Mouse (Mus musculus): ENCODE results near the gene Vti1a. TPM values are rescaled to one million over a fixed set of nuclear protein-coding genes. Genes with fewer than 3 reads are reported as not detected.

Gene Vti1a
- polyA plus RNA-seq, 1 experiment from 2014 or later = 26.4 TPM

DNA sequence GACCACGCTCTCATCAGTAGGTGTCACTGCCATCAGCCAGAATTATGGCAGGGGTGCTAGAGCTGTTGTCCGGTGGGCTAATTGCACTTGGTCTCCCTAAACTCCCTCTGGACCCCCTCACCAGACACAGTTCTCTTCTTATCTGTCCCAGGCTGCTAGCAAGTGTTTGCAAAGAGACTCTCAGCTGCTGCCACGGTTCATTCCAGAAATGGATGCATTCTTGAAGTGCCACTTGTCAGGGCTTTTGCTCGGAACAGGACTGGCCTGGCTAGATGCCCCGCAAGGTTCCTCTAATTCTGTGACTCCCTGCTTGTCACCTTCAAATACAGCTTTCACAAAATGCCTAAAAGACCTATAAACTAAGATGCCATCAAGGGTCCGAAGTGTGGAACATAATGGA lies 280.7 kb downstream of the Vti1a start:
- ATAC-seq (replicated peaks; ENCODE audit: low FRiP score) (no peak), DNase-seq (ENCODE audit: low spot score) (no peak)
- H3K9me3 ChIP-seq (ENCODE audit: control insufficient read depth, low read length) = no peaks in the 10 kb centered on the region
- no peak overlapping the region; the same call in 1 of the 2 replicates for H3K9ac ChIP-seq (ENCODE audit: low read depth, low read length)
- H3K36me3 ChIP-seq (ENCODE audit: control insufficient read depth, insufficient read depth, low read length) = no peaks in the 10 kb centered on the region
- H3K4me3 ChIP-seq (ENCODE audit: low read depth, low read length) = no peak overlapping the region
- WGBS = 59% methylated on average over 6 of the region's 6 CpGs
- peaks cover 30% of the 10 kb centered on the region for H3K4me1 ChIP-seq (replicated peaks; ENCODE audit: control insufficient read depth, insufficient read depth, low read length)
- no peak overlapping the region for H3K4me2 ChIP-seq
- no peaks in the 10 kb centered on the region for H3K27me3 ChIP-seq (replicated peaks; ENCODE audit: control insufficient read depth, insufficient read depth, low read length)
- H3K27ac ChIP-seq (ENCODE audit: low read depth, low read length) = peak overlapping the region; percentile 47

DNA sequence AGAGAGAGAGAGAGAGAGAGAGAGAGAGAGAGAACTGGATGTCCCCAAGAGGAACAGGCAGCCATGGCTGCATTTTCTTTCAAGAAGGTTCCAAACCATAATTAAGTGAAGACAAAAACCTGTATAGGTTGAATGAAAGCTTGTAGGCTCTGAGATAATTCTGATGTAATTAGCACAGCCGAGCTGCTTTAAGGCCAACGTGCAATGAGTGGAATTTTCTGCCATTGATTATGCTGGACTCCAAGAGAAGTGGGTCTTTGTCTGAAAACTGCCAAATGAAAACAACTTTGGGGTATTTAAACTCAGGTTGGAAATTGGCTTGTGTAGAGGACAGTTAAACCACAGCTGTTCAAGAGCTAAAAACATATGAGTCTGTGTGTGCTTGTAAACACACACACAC lies 281.2 kb downstream of the Vti1a start:
- Histone ChIP-seq H3K27me3 (replicated peaks; ENCODE audit: control insufficient read depth, insufficient read depth, low read length) (no peaks in the 10 kb centered on the region), H3K4me1 (replicated peaks; ENCODE audit: control insufficient read depth, insufficient read depth, low read length) (peaks cover 30% of the 10 kb centered on the region), H3K9ac (ENCODE audit: low read depth, low read length) (no peak overlapping the region), H3K9me3 (ENCODE audit: control insufficient read depth, low read length) (no peaks in the 10 kb centered on the region), H3K36me3 (ENCODE audit: control insufficient read depth, insufficient read depth, low read length) (no peaks in the 10 kb centered on the region), H3K4me2 (no peak overlapping the region), H3K4me3 (ENCODE audit: low read depth, low read length) (no peak overlapping the region), H3K27ac (ENCODE audit: low read depth, low read length) (no peak overlapping the region)
- 60% methylated on average over 2 of the region's 2 CpGs for WGBS
- ATAC-seq (replicated peaks; ENCODE audit: low FRiP score) (no peak), DNase-seq (ENCODE audit: low spot score) (no peak)

DNA sequence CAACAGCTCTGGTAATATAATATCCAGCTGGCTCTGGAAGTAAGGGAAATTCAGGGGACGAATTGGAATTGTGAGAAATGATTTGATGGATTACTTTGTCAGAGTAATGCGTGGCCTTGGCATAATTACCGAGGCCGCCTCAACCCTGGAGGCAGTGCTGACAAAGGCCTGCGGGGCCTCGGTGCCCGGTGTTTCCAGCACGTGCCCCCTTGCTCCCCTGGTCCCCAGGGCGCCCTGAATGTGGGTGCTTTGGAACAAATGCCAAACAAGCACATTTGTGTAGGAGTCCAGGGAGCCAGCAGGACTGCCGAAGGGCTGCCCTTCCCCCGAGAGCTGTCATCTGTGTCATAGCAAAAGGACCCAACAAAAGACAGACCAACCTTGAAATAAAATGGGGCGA lies 281.9 kb downstream of the Vti1a start:
- DNase-seq (ENCODE audit: low spot score) (no peak), ATAC-seq (replicated peaks; ENCODE audit: low FRiP score) (no peak)
- H3K4me2 ChIP-seq = no peak overlapping the region
- H3K9me3 ChIP-seq (ENCODE audit: control insufficient read depth, low read length) = no peaks in the 10 kb centered on the region
- H3K36me3 ChIP-seq (ENCODE audit: control insufficient read depth, insufficient read depth, low read length) = no peaks in the 10 kb centered on the region
- H3K27ac ChIP-seq (ENCODE audit: low read depth, low read length) = no peak overlapping the region
- H3K4me3 ChIP-seq (ENCODE audit: low read depth, low read length) = no peak overlapping the region
- no peaks in the 10 kb centered on the region for H3K27me3 ChIP-seq (replicated peaks; ENCODE audit: control insufficient read depth, insufficient read depth, low read length)
- H3K9ac ChIP-seq (ENCODE audit: low read depth, low read length) = no peak overlapping the region
- WGBS = 75% methylated on average over 12 of the region's 12 CpGs
- peaks cover 27% of the 10 kb centered on the region for H3K4me1 ChIP-seq (replicated peaks; ENCODE audit: control insufficient read depth, insufficient read depth, low read length)

DNA sequence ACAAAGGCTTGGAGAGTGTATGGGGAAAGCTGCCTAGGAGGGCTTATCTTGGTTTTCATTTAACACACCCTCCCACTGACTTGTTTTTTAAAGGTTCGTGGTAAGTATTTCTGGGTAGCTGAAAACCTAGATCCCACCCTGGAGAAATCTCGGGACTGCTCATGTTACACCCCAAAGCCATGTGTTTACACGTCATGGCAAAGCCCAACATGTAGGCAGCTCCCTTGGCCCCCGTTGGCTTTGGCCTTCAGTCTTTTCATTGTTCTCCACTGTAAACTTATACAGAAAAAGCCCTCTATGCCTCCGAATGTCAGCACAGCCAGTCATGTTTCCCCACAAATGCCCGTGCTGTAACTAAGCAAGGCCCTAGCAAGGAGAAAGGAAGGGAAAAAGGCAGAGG lies 283.0 kb downstream of the Vti1a start:
- ATAC-seq (replicated peaks; ENCODE audit: low FRiP score) = no peak
- H3K27ac ChIP-seq (ENCODE audit: low read depth, low read length) = no peak overlapping the region

DNA sequence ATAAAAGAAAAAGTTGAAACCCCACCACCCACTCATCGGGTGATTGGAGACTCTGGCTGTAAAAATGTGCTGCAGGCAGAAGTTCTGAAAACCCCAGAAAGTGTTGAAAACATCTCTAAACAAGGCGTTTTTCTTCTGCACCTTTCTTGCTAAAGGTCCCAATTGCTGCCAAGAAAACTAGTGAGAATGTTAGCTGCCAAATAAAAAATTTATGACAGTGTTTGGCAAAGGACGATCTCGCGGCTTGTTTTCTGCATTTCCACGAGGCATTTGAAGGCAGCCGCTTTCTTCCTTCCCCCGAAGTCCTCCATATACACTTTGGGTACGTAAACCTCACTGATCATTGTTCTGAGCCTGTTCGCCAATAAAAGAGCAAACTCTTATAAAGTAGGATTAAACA lies 291.6 kb downstream of the Vti1a start:
- H3K36me3 ChIP-seq (ENCODE audit: control insufficient read depth, insufficient read depth, low read length) = no peaks in the 10 kb centered on the region
- no peak overlapping the region for H3K4me2 ChIP-seq
- H3K27ac ChIP-seq (ENCODE audit: low read depth, low read length) = no peak overlapping the region
- H3K9ac ChIP-seq (ENCODE audit: low read depth, low read length) = no peak overlapping the region
- H3K27me3 ChIP-seq (replicated peaks; ENCODE audit: control insufficient read depth, insufficient read depth, low read length) = no peaks in the 10 kb centered on the region
- no peak overlapping the region for H3K4me3 ChIP-seq (ENCODE audit: low read depth, low read length)
- ATAC-seq (replicated peaks; ENCODE audit: low FRiP score) = no peak
- H3K4me1 ChIP-seq (replicated peaks; ENCODE audit: control insufficient read depth, insufficient read depth, low read length) = 0 out of 2 replicates have a peak, but pooled peaks cover 2% of the 10 kb centered on the region
- DNase-seq (ENCODE audit: low spot score) = no peak
- H3K9me3 ChIP-seq (ENCODE audit: control insufficient read depth, low read length) = no peaks in the 10 kb centered on the region
- 87% methylated on average over 10 of the region's 10 CpGs for WGBS

More for the DNA sequence above, 283.0 kb downstream of the Vti1a start:
- Histone ChIP-seq H3K9ac (ENCODE audit: low read depth, low read length) (no peak overlapping the region), H3K4me1 (replicated peaks; ENCODE audit: control insufficient read depth, insufficient read depth, low read length) (peaks cover 26% of the 10 kb centered on the region), H3K4me3 (ENCODE audit: low read depth, low read length) (no peak overlapping the region), H3K36me3 (ENCODE audit: control insufficient read depth, insufficient read depth, low read length) (no peaks in the 10 kb centered on the region), H3K4me2 (no peak overlapping the region), H3K27me3 (replicated peaks; ENCODE audit: control insufficient read depth, insufficient read depth, low read length) (no peaks in the 10 kb centered on the region), H3K9me3 (ENCODE audit: control insufficient read depth, low read length) (no peaks in the 10 kb centered on the region)
- DNase-seq (ENCODE audit: low spot score) = no peak
- WGBS = 60% methylated on average over 6 of the region's 6 CpGs

DNA sequence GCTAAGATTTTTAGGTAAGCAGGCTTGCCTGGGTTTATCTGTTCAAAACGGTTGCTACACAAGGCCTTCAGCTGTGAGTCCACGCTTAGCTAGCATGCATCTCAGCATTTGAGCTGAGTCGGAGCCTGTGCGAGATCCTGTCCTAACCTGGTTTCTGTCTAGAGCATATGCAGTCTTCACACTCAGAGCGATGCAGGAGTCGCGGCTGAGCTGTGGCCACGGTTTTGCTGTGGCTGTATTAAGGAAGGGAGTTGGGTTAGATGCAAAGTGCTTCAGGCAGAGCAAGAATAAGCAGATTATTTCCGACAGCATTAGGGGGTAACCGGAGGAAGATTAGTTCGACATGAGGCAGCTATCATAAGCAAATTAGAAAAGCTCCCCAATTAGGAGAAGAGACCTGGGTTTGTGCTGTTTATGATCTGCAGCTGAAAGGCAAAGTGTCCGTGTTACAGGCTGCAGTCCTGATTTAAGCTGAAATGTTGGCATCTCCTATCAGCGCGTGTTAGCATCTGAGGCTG lies 292.8 kb downstream of the Vti1a start:
- H3K9ac ChIP-seq (ENCODE audit: low read depth, low read length) = no peak overlapping the region
- 80% methylated on average over 14 of the region's 14 CpGs for WGBS
- DNase-seq (ENCODE audit: low spot score) (no peak), ATAC-seq (replicated peaks; ENCODE audit: low FRiP score) (no peak)
- no peak overlapping the region for H3K27ac ChIP-seq (ENCODE audit: low read depth, low read length)
- peaks cover 2% of the 10 kb centered on the region; the same call in 1 of the 2 replicates for H3K4me1 ChIP-seq (replicated peaks; ENCODE audit: control insufficient read depth, insufficient read depth, low read length)
- H3K4me3 ChIP-seq (ENCODE audit: low read depth, low read length) = no peak overlapping the region
- H3K4me2 ChIP-seq = no peak overlapping the region
- no peaks in the 10 kb centered on the region for H3K36me3 ChIP-seq (ENCODE audit: control insufficient read depth, insufficient read depth, low read length)
- H3K27me3 ChIP-seq (replicated peaks; ENCODE audit: control insufficient read depth, insufficient read depth, low read length) = no peaks in the 10 kb centered on the region
- H3K9me3 ChIP-seq (ENCODE audit: control insufficient read depth, low read length) = no peaks in the 10 kb centered on the region

DNA sequence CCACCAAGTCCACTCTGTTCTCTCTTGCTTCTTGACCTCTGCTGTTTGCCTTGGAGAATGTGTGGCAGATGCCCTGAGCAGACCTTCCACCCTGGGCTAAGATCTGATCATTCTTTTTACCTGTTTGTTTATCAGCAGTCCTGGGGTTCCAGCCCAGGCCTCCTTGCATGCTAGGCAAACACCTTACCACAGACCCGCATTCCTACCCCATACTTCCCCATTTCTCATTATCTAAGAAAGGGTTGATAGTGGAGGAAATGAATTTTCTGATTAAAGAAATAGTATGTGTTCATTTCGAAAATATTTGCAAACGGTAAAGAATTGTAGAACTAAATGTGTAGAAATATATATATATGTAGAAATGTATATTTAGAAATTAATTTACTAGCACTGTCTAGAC lies 293.7 kb downstream of the Vti1a start:
- 65% methylated on average over 3 of the region's 3 CpGs for WGBS
- H3K9me3 ChIP-seq (ENCODE audit: control insufficient read depth, low read length) = no peaks in the 10 kb centered on the region
- no peaks in the 10 kb centered on the region for H3K36me3 ChIP-seq (ENCODE audit: control insufficient read depth, insufficient read depth, low read length)
- ATAC-seq (replicated peaks; ENCODE audit: low FRiP score) (no peak), DNase-seq (ENCODE audit: low spot score) (no peak)
- no peaks in the 10 kb centered on the region for H3K27me3 ChIP-seq (replicated peaks; ENCODE audit: control insufficient read depth, insufficient read depth, low read length)
- no peak overlapping the region for H3K27ac ChIP-seq (ENCODE audit: low read depth, low read length)
- no peak overlapping the region for H3K9ac ChIP-seq (ENCODE audit: low read depth, low read length)
- H3K4me3 ChIP-seq (ENCODE audit: low read depth, low read length) = no peak overlapping the region
- H3K4me1 ChIP-seq (replicated peaks; ENCODE audit: control insufficient read depth, insufficient read depth, low read length) = peaks cover 2% of the 10 kb centered on the region; the same call in 1 of the 2 replicates
- H3K4me2 ChIP-seq = no peak overlapping the region

DNA sequence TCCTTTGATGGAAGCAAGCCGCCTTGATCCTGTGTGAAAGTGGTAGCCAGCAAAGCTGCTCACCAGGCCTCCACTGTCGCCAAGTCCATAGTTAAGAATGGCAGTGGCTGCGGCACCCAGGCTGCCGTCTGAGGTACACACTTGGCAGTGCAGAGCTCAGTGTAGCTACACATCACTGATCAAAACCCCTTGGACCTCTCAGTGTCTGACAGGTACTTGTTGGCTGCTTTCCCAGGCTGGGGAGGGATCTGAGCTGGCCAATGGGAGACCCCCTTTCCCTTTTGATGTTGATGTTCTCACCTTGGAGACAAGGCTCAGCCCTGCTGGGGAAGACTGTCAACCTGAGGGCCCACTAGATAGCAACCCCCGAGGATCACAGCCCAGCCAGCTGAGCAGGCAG lies 299.6 kb downstream of the Vti1a start:
- no peak overlapping the region for H3K9ac ChIP-seq (ENCODE audit: low read depth, low read length)
- H3K36me3 ChIP-seq (ENCODE audit: control insufficient read depth, insufficient read depth, low read length) = no peaks in the 10 kb centered on the region
- H3K27me3 ChIP-seq (replicated peaks; ENCODE audit: control insufficient read depth, insufficient read depth, low read length) = no peaks in the 10 kb centered on the region
- no peak overlapping the region for H3K4me2 ChIP-seq
- no peak overlapping the region for H3K27ac ChIP-seq (ENCODE audit: low read depth, low read length)
- WGBS = 81% methylated on average over 5 of the region's 5 CpGs
- DNase-seq (ENCODE audit: low spot score) (no peak), ATAC-seq (replicated peaks; ENCODE audit: low FRiP score) (no peak)
- no peak overlapping the region for H3K4me3 ChIP-seq (ENCODE audit: low read depth, low read length)
- H3K9me3 ChIP-seq (ENCODE audit: control insufficient read depth, low read length) = no peaks in the 10 kb centered on the region
- no peaks in the 10 kb centered on the region; the same call in 1 of the 2 replicates for H3K4me1 ChIP-seq (replicated peaks; ENCODE audit: control insufficient read depth, insufficient read depth, low read length)

DNA sequence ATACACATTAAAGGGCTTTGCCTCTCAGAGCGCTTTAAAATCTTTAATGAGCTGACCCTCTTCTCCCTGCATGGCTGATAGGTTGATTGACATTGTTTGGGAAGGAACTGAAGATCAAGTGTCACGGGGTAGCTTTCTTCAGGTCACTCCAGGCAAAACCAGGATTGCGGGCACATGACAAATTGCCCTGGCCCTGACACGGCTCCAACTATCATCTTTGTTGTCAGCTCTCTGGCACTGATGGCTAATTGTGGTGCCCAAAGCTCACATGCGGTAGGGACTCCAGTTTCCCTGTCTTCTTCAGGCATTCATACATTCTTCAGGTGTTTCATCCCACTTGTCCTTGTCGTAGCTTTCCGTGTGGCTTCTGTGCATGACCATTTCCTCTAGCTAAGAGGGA lies 300.2 kb downstream of the Vti1a start:
- no peaks in the 10 kb centered on the region for H3K36me3 ChIP-seq (ENCODE audit: control insufficient read depth, insufficient read depth, low read length)
- H3K9ac ChIP-seq (ENCODE audit: low read depth, low read length) = no peak overlapping the region
- H3K27ac ChIP-seq (ENCODE audit: low read depth, low read length) = no peak overlapping the region
- ATAC-seq (replicated peaks; ENCODE audit: low FRiP score) = no peak
- 82% methylated on average over 7 of the region's 7 CpGs for WGBS
- H3K4me1 ChIP-seq (replicated peaks; ENCODE audit: control insufficient read depth, insufficient read depth, low read length) = no peaks in the 10 kb centered on the region; the same call in 1 of the 2 replicates
- no peak for DNase-seq (ENCODE audit: low spot score)
- H3K4me3 ChIP-seq (ENCODE audit: low read depth, low read length) = no peak overlapping the region
- no peak overlapping the region for H3K4me2 ChIP-seq
- H3K27me3 ChIP-seq (replicated peaks; ENCODE audit: control insufficient read depth, insufficient read depth, low read length) = no peaks in the 10 kb centered on the region
- H3K9me3 ChIP-seq (ENCODE audit: control insufficient read depth, low read length) = no peaks in the 10 kb centered on the region
